Mouse (Mus musculus) limb, embryonic 12.5 days (tissue): ENCODE data around the gene Pusl1. TPM values are rescaled to one million over a fixed set of nuclear protein-coding genes. Genes with fewer than 3 reads are reported as not detected.
A peak's percentile ranks its signal among the peaks of the same experiment; 100 is the strongest.

Experiments used
- ATAC-seq: fragments of 200-750 bp; cut with Nextera tagmentation; 2 replicates; pipeline ENCODE4 v1.8.0; 2017; ENCODE audit warnings: low read depth, moderate TSS enrichment; ENCODE audit not compliant: insufficient number of reproducible peaks, insufficient read depth, low FRiP score, low TSS enrichment
- H3K27ac ChIP-seq: fragments of 300-500 bp; sonication (generic); 2 replicates; pipeline ENCODE4 v1.5.1; 2016; ENCODE audit warnings: mild to moderate bottlenecking, moderate library complexity
- H3K27me3 ChIP-seq: fragments of 300-500 bp; sonication (generic); 2 replicates; pipeline ENCODE4 v1.6.1; 2016; ENCODE audit warnings: mild to moderate bottlenecking, moderate library complexity
- H3K36me3 ChIP-seq: fragments of 300-500 bp; sonication (generic); 2 replicates; pipeline ENCODE4 v1.6.1; 2016; ENCODE audit warnings: mild to moderate bottlenecking, moderate library complexity
- H3K4me1 ChIP-seq: fragments of 300-500 bp; sonication (generic); replicated peaks from 2 replicates; pipeline ENCODE4 v1.6.1; 2016
- H3K4me2 ChIP-seq: fragments of 300-500 bp; sonication (generic); 2 replicates; pipeline ENCODE4 v1.6.1; 2016; ENCODE audit warnings: mild to moderate bottlenecking, moderate library complexity
- H3K4me3 ChIP-seq: fragments of 300-500 bp; sonication (generic); replicated peaks from 2 replicates; pipeline ENCODE4 v1.5.1; 2016; ENCODE audit warnings: mild to moderate bottlenecking
- H3K9ac ChIP-seq: fragments of 300-500 bp; sonication (generic); replicated peaks from 2 replicates; pipeline ENCODE4 v1.6.1; 2016; ENCODE audit warnings: mild to moderate bottlenecking, moderate library complexity
- H3K9me3 ChIP-seq: fragments of 300-500 bp; sonication (generic); 2 replicates; pipeline ENCODE4 v1.6.1; 2016; ENCODE audit warnings: mild to moderate bottlenecking, moderate library complexity
- WGBS: fragments of 180-500 bp; shearing (Covaris S2); methylation state at CpG from one replicate; pipeline ENCODE4 v1.1.7; 2016; 5-methylcytosine and 5-hydroxymethylcytosine counted together
- polyA plus RNA-seq: library from polyadenylated mRNA; unstranded; fragments of >200 nt; fragmentation: Nextera tagmentation; extraction: Ambion mirVana; gene quantifications from 2 replicates; pipeline ENCODE4 v1.2.1, GENCODE M21; 2016

Gene Pusl1
- polyA plus RNA-seq, 1 experiment from 2014 or later: 45.4 TPM

- H3K4me2 ChIP-seq: no peak overlapping the region
- no peaks in the 10 kb centered on the region for H3K9me3 ChIP-seq
- ATAC-seq: no peak
- H3K4me3 ChIP-seq: no peak overlapping the region
- H3K27me3 ChIP-seq: no peaks in the 10 kb centered on the region
- H3K4me1 ChIP-seq: peaks cover 14% of the 10 kb centered on the region
- peaks cover 62% of the 10 kb centered on the region for H3K36me3 ChIP-seq
- H3K27ac ChIP-seq: no peak overlapping the region
- WGBS: 85% methylated on average over 10 of the region's 10 CpGs
- H3K9ac ChIP-seq: no peak overlapping the region
Measured at GRCm38 (mm10) chr4:155887674-155888073, 3.9 kb downstream of the Pusl1 start.

GRCm38 (mm10) chr4:155886330-155886729 lies 5.3 kb downstream of the Pusl1 start:
- 94% methylated on average over 5 of the region's 5 CpGs for WGBS
- H3K4me1 ChIP-seq: peaks cover 12% of the 10 kb centered on the region
- H3K4me3 ChIP-seq: no peak overlapping the region
- ATAC-seq: no peak
- no peak overlapping the region for H3K9ac ChIP-seq
- no peaks in the 10 kb centered on the region for H3K9me3 ChIP-seq
- H3K27me3 ChIP-seq: no peaks in the 10 kb centered on the region
- no peak overlapping the region for H3K27ac ChIP-seq
- H3K4me2 ChIP-seq: no peak overlapping the region
- peaks cover 64% of the 10 kb centered on the region for H3K36me3 ChIP-seq

GRCm38 (mm10) chr4:155883587-155883986 lies 8.0 kb downstream of the Pusl1 start:
- H3K36me3 ChIP-seq: peaks cover 65% of the 10 kb centered on the region
- H3K4me2 ChIP-seq: no peak overlapping the region
- no peak for ATAC-seq
- H3K9ac ChIP-seq: no peak overlapping the region
- no peak overlapping the region for H3K4me3 ChIP-seq
- 81% methylated on average over 3 of the region's 3 CpGs for WGBS
- no peaks in the 10 kb centered on the region for H3K27me3 ChIP-seq
- H3K27ac ChIP-seq: no peak overlapping the region
- H3K4me1 ChIP-seq: no peaks in the 10 kb centered on the region
- no peaks in the 10 kb centered on the region for H3K9me3 ChIP-seq

GRCm38 (mm10) chr4:155871404-155871803 lies 20.2 kb downstream of the Pusl1 start:
- H3K36me3 ChIP-seq: peaks cover 59% of the 10 kb centered on the region

GRCm38 (mm10) chr4:155869317-155870033 lies 22.1 kb downstream of the Pusl1 start, which contains the start of the genes Cptp and Ints11:
TSS of gene Cptp (minus strand) at chr4:155869440.
TSS of gene Ints11 (plus strand) at chr4:155869546.
- peak; percentile 95 for ATAC-seq
- Histone ChIP-seq H3K9ac (peak within 1 kb of the TSS; percentile 81), H3K36me3 (peaks cover 55% of the 10 kb centered on the region), H3K4me2 (peak within 1 kb of the TSS; percentile 85), H3K27ac (no peak within 1 kb of the TSS), H3K4me1 (peaks cover 21% of the 10 kb centered on the region), H3K9me3 (no peaks in the 10 kb centered on the region), H3K4me3 (peak within 1 kb of the TSS; percentile 76), H3K27me3 (no peaks in the 10 kb centered on the region)
- under 1% methylated on average over 63 of the region's 63 CpGs for WGBS

More at GRCm38 (mm10) chr4:155871404-155871803, 20.2 kb downstream of the Pusl1 start:
- no peak for ATAC-seq
- no peaks in the 10 kb centered on the region for H3K9me3 ChIP-seq
- no peaks in the 10 kb centered on the region for H3K27me3 ChIP-seq
- peaks cover 21% of the 10 kb centered on the region for H3K4me1 ChIP-seq
- no peak overlapping the region for H3K27ac ChIP-seq
- no peak overlapping the region for H3K4me3 ChIP-seq
- 91% methylated on average over 7 of the region's 7 CpGs for WGBS
- H3K9ac ChIP-seq: no peak overlapping the region
- no peak overlapping the region for H3K4me2 ChIP-seq

- Histone ChIP-seq H3K9me3 (no peaks in the 10 kb centered on the region), H3K4me2 (peak overlapping the region; percentile 85), H3K27me3 (no peaks in the 10 kb centered on the region), H3K4me1 (peaks cover 21% of the 10 kb centered on the region), H3K27ac (no peak overlapping the region), H3K36me3 (peaks cover 48% of the 10 kb centered on the region), H3K9ac (peak overlapping the region; percentile 71), H3K4me3 (peak overlapping the region; percentile 76)
- peak; percentile 49 for ATAC-seq
- WGBS: 10% methylated on average over 22 of the region's 22 CpGs
Measured at GRCm38 (mm10) chr4:155868614-155869298, 22.8 kb downstream of the Pusl1 start.

GRCm38 (mm10) chr4:155863001-155863400 lies 28.6 kb downstream of the Pusl1 start, which contains the start of gene Tas1r3:
TSS of gene Tas1r3 (minus strand) at chr4:155863362.
- no peaks in the 10 kb centered on the region for H3K27me3 ChIP-seq
- H3K27ac ChIP-seq: no peak within 1 kb of the TSS
- H3K4me1 ChIP-seq: no peaks in the 10 kb centered on the region
- no peak within 1 kb of the TSS for H3K4me2 ChIP-seq
- peaks cover 53% of the 10 kb centered on the region for H3K36me3 ChIP-seq
- 82% methylated on average over 5 of the region's 5 CpGs for WGBS
- H3K4me3 ChIP-seq: no peak within 1 kb of the TSS
- no peak within 1 kb of the TSS for H3K9ac ChIP-seq
- no peak for ATAC-seq
- no peaks in the 10 kb centered on the region for H3K9me3 ChIP-seq

- Histone ChIP-seq H3K4me3 (no peak overlapping the region), H3K36me3 (peaks cover 57% of the 10 kb centered on the region), H3K4me2 (no peak overlapping the region), H3K4me1 (no peaks in the 10 kb centered on the region), H3K9ac (no peak overlapping the region), H3K27me3 (no peaks in the 10 kb centered on the region), H3K9me3 (no peaks in the 10 kb centered on the region), H3K27ac (no peak overlapping the region)
- ATAC-seq: no peak
- 88% methylated on average over 7 of the region's 7 CpGs for WGBS
Measured at GRCm38 (mm10) chr4:155861787-155862186, 29.8 kb downstream of the Pusl1 start.

- Histone ChIP-seq H3K4me2 (no peak overlapping the region), H3K4me1 (no peaks in the 10 kb centered on the region), H3K9ac (no peak overlapping the region), H3K36me3 (peaks cover 64% of the 10 kb centered on the region), H3K27me3 (no peaks in the 10 kb centered on the region), H3K27ac (no peak overlapping the region), H3K4me3 (no peak overlapping the region), H3K9me3 (no peaks in the 10 kb centered on the region)
- WGBS: 15% methylated on average over 13 of the region's 13 CpGs
- peak; percentile 34 for ATAC-seq
Measured at GRCm38 (mm10) chr4:155859318-155859717, 32.3 kb downstream of the Pusl1 start.

- Histone ChIP-seq H3K4me3 (no peak overlapping the region), H3K27me3 (no peaks in the 10 kb centered on the region), H3K27ac (no peak overlapping the region), H3K9ac (no peak overlapping the region), H3K4me2 (no peak overlapping the region), H3K9me3 (no peaks in the 10 kb centered on the region), H3K36me3 (peaks cover 76% of the 10 kb centered on the region), H3K4me1 (no peaks in the 10 kb centered on the region)
- 82% methylated on average over 3 of the region's 3 CpGs for WGBS
- no peak for ATAC-seq
Measured at GRCm38 (mm10) chr4:155856881-155857280, 34.7 kb downstream of the Pusl1 start.

- WGBS: 92% methylated on average over 12 of the region's 12 CpGs
- Histone ChIP-seq H3K27me3 (no peaks in the 10 kb centered on the region), H3K4me1 (no peaks in the 10 kb centered on the region), H3K4me2 (no peak overlapping the region), H3K9me3 (no peaks in the 10 kb centered on the region), H3K27ac (no peak overlapping the region), H3K36me3 (peaks cover 72% of the 10 kb centered on the region), H3K9ac (no peak overlapping the region), H3K4me3 (no peak overlapping the region)
- no peak for ATAC-seq
Measured at GRCm38 (mm10) chr4:155856071-155856470, 35.5 kb downstream of the Pusl1 start.
